In the genomic region with DNA sequence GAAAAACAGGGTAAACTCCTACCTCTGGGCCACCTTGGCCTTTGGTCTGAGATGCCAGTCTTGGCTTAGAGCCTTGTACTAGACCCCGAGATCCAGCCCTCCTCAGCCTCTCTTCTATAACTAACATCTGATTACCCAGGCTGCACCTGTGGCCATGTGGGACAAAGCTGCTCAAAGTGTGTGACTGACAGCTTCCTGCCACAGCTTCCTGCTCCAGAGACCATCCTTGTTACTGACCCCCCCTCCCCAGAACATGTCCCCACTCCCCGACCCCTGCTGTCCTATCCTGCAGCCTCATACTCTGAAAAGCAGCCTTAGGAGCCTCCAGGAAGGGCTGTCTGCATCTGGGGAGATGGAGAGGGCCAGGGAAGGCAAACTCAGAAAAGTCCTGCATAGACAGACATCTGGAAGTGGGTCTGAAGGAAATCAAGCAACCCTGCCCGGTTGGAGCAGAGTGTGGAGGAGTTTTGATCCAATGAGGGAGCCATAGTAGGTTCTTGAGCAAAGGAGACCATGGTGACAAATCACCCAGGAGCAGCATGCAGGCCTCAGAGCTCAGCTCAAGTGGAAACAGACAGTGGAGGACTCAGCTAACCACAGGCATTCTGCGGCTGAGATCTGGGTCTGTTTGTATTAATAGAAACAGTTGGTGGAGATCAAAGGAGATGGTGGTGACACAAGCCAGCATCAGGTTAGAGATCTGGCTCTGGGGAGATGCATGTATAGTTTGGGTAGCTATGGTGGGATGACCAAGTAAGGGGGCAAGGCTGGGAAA, we compare ENCODE assay signal across 12 mouse cellular contexts. TPM values are rescaled to one million over a fixed set of nuclear protein-coding genes. Genes with fewer than 3 reads are reported as not detected.
DNase-seq lines count a peak whose midpoint lies in the region; ATAC-seq lines count a peak whose summit lies in the region.
"Had no signal": no experiment of that assay in that cellular context is flagged by ENCODE, and none has a peak within 500 bp of the region (broad histone marks: within the 10 kb centered on the region; RNA-seq: fewer than 3 reads in every experiment).

No protein-coding gene starts in this region.

- DNase-seq in spleen, postnatal 36 days (ENCODE audit: low spot score in 2 of 2): peak; percentile 59 to 60
- DNase-seq in spleen, postnatal 4 days (ENCODE audit: low spot score in 2 of 2): no peak
- peak; percentile 76 for DNase-seq in T-cell, adult 2 months (ENCODE audit: low spot score)
- peak; percentile 66 to 78 for DNase-seq in thymus, postnatal 36 days
- no peak for DNase-seq in right cerebral cortex, postnatal 14 days
- no peak for DNase-seq in right cerebral cortex, adult 2 months (ENCODE audit: low spot score in 2 of 2)
- no peak for DNase-seq in adrenal gland, adult 8-10 months
- DNase-seq: cerebellum, postnatal 36 days; right cerebral cortex, postnatal 25 days had no signal

- peak; percentile 31 for ATAC-seq in megakaryocyte progenitor cell, adult 5-6 weeks (replicated peaks; ENCODE audit: poor library complexity)

RNA-seq across cellular contexts. Expression of gene Zap70, which starts 5.0 kb away (rescaled TPM):
- total RNA-seq in megakaryocyte progenitor cell, adult 5-6 weeks (2015): 0.10 and 0.37 TPM in 2 replicates
- not detected in 2 replicates for total RNA-seq in megakaryocyte progenitor cell, adult 5-6 weeks (2017)
- under 1 TPM; 0.22 to 0.77 (median 0.55) TPM for total RNA-seq in adrenal gland, adult 8-10 months (2022)

RNA-seq across cellular contexts. Expression of gene Actr1b, which starts 52.4 kb away (rescaled TPM):
- total RNA-seq in megakaryocyte progenitor cell, adult 5-6 weeks (2015): 21.5 and 22.7 TPM in 2 replicates
- total RNA-seq in megakaryocyte progenitor cell, adult 5-6 weeks (2017): 55.0 TPM in 2 replicates
- total RNA-seq in adrenal gland, adult 8-10 months (2022): 100 to 1,000 TPM; 136 to 162 (median 142) TPM

RNA-seq across cellular contexts. Expression of gene 4933424G06Rik, which starts 56.7 kb away (rescaled TPM):
- total RNA-seq in megakaryocyte progenitor cell, adult 5-6 weeks (2015): not detected in 2 replicates
- not detected in 2 replicates for total RNA-seq in megakaryocyte progenitor cell, adult 5-6 weeks (2017)
- total RNA-seq in adrenal gland, adult 8-10 months (2022): not detected
- total RNA-seq: adrenal gland, postnatal 4 days; layer of hippocampus, adult 18-20 months had no signal

Comparison
In these comparisons a context has a peak if more than half of its experiments do, and no peak if none do; other contexts are left out.
1. DNase-seq: peak in spleen, postnatal 36 days (2 of 2), T-cell, adult 2 months (single experiment) and thymus, postnatal 36 days (2 of 2); none in spleen, postnatal 4 days (0 of 2), right cerebral cortex, postnatal 14 days (single experiment), right cerebral cortex, adult 2 months (0 of 2) and adrenal gland, adult 8-10 months (single experiment).